Mouse (Mus musculus) thymus, adult 2 months (tissue): ENCODE measurements around the gene Prep.

ENCODE experiments used
- CTCF ChIP-seq: fragments of 200-500 bp; IDR thresholded peaks from 2 replicates; pipeline ENCODE4 v1.5.1; 2012; ENCODE audit warnings: mild to moderate bottlenecking, control low read depth, low read length, moderate library complexity, borderline replicate concordance; ENCODE audit not compliant: control insufficient read depth, poor library complexity, insufficient read depth; ENCODE audit errors: extremely low read depth
- POLR2A ChIP-seq: fragments of 200-500 bp; IDR thresholded peaks from 2 replicates; pipeline ENCODE4 v1.6.1; 2012; ENCODE audit warnings: mild to moderate bottlenecking, low read length, control low read depth, moderate library complexity; ENCODE audit not compliant: control insufficient read depth, poor library complexity, insufficient read depth; ENCODE audit errors: extremely low read depth

DNA sequence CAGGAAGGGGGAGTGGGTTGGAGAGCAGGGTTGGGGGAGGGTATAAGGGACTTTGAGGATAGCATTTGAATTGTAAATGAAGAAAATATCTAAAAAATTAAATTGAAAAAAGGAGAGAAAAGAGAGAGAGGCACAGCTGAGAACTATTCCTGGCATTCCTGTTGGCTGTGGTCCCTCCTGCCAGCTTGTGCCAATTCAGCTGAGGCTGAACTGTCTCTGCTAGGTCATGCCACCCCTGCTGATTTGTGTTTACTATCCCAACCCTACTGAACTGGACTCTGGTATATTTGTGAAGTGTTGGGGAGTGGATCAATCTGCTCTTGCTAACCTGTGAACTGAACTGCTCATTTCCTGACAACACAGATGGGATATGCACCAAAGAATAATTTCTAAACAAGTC lies 143.2 kb downstream of the Prep start:
- no peak for TF ChIP-seq CTCF
- TF ChIP-seq POLR2A = no peak
